Mouse (Mus musculus): ENCODE results near the gene Diras2. TPM values are rescaled to one million over a fixed set of nuclear protein-coding genes. Genes with fewer than 3 reads are reported as not detected.

The Diras2 gene
- polyA plus RNA-seq, 1 experiment from 2014 or later = 0.14 TPM

DNA sequence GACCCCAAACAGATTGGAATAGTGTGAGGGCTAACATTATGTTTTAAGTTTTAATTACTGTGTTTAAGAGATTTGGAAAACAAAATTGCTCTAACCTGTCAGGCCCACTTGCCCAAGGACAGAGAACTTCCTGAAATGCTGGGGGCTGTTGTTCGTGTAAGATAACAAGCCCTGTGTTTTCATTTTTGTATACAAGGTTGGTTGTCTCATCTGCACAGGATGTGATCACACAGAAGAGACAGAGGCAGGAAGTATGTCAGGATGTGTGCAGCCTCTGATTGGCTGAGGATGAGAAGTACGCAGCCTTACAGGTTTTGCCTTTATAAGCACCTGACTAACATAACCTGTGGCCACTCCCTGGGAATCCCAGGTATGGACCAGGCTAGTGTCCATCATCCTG, 43.2 kb upstream of the Diras2 start:
- no peaks in the 10 kb centered on the region for H3K27me3 ChIP-seq (ENCODE audit: insufficient read depth, low read length)
- no peak overlapping the region for H3K4me3 ChIP-seq (ENCODE audit: low read depth, low read length)
- no peak overlapping the region for H3K4me2 ChIP-seq
- 67% methylated on average over 2 of the region's 2 CpGs for WGBS
- H3K9ac ChIP-seq = no peak overlapping the region
- H3K9me3 ChIP-seq (ENCODE audit: low read depth, low read length) = no peaks in the 10 kb centered on the region
- ATAC-seq (ENCODE audit: insufficient read depth) (no peak), DNase-seq (no peak)
- no peak overlapping the region for H3K27ac ChIP-seq (ENCODE audit: low read depth)
- H3K4me1 ChIP-seq (ENCODE audit: insufficient read depth) = peaks cover 11% of the 10 kb centered on the region
- H3K36me3 ChIP-seq (ENCODE audit: insufficient read depth) = no peaks in the 10 kb centered on the region
- no peak for TF ChIP-seq CTCF (IDR thresholded peaks at IDR 0.05; ENCODE audit: low read depth)

DNA sequence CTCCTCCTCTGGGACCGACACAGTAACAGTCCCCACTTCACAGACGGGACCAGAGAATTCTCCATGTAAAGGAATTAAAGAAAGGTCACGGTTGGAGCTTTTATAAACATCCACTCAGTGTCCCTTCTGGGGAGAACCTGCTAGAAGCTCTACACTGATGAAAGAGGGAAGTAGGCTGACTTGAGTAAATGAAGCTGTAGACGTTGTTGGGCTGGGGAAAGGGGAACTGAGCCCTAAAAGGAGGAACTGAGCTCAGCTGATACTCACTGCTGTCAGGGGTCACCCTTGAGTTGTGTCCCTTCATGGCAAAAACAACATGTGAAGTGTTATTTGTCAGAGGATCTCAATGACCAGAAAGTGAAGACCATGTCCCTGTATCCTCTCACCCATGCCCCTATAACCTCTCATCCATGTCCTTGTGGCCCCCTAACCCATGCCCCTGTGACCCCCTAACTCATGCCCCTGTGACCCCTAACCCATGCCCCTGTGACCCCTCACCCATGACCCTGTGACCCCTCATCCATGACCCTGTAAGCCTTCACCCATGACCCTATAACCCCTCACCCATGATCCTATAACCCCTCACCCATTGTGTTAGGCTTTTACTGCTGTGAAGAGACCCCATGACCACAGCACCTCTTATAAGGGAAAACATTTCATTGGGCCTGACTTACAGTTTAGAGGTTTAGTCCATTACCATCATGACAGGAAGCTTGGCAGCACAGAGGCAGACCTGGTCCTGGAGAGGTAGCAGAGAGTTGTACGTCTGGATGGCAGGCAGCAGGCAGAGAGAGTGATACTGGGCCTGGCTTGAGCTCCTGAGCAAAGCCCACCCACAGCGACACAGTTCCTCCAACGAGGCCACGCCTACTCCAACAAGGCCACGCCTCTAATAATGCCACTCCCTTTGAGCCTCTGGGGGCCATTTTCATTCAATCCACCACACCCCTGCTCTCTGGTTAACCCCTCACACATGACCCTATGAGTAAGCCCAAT, 41.7 kb upstream of the Diras2 start:
- no peaks in the 10 kb centered on the region for H3K27me3 ChIP-seq (ENCODE audit: insufficient read depth, low read length)
- H3K4me3 ChIP-seq (ENCODE audit: low read depth, low read length) = no peak overlapping the region
- no peak overlapping the region for H3K4me2 ChIP-seq
- DNase-seq (peak; percentile 21), ATAC-seq (ENCODE audit: insufficient read depth) (no peak)
- WGBS = 67% methylated on average over 9 of the region's 9 CpGs
- H3K36me3 ChIP-seq (ENCODE audit: insufficient read depth) = no peaks in the 10 kb centered on the region
- TF ChIP-seq CTCF (IDR thresholded peaks at IDR 0.05; ENCODE audit: low read depth) = no peak
- no peaks in the 10 kb centered on the region for H3K9me3 ChIP-seq (ENCODE audit: low read depth, low read length)
- no peak overlapping the region for H3K27ac ChIP-seq (ENCODE audit: low read depth)
- peaks cover 9% of the 10 kb centered on the region for H3K4me1 ChIP-seq (ENCODE audit: insufficient read depth)
- H3K9ac ChIP-seq = no peak overlapping the region

DNA sequence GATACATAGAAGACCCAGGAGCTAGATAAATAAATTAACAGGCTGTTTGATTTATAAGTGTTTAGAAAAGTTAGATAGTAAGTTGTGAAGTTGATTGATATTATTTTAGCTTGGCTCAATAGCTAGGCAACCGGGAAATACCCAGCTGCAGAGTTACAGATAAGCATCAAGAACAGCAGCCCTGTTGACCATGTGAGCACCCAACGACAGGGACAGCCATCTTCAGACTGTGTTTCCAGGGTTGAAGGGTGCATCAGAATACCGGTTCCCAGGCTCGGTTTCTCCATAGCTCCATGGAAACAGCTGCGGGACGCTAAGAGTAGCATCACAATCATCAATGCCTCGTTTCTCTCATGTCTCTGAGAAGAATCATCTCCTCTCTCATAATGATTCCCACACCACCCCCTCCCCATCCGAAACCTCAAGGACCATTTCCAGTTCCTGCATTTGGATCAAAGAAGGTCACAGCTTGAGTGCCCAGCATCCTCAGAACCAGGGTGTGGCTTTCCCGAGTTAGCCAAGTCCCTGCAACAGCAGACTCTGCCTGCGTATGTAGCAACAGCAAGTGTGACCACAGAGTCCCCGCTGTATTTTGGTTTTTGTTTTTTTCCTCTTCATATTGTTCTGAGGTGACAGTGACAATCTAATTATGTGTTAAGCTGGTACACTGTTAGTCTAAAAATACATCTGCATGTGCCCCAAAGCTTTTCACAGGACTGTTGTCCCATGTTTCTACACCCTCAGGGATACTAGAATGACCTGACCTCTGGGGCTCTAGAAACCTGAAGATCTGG, 40.7 kb upstream of the Diras2 start:
- ATAC-seq (ENCODE audit: insufficient read depth) (no peak), DNase-seq (no peak)
- Histone ChIP-seq H3K9me3 (ENCODE audit: low read depth, low read length) (no peaks in the 10 kb centered on the region), H3K4me2 (no peak overlapping the region), H3K4me3 (ENCODE audit: low read depth, low read length) (no peak overlapping the region), H3K4me1 (ENCODE audit: insufficient read depth) (no peaks in the 10 kb centered on the region; the same call in none of the 2 replicates), H3K9ac (no peak overlapping the region), H3K27ac (ENCODE audit: low read depth) (no peak overlapping the region), H3K27me3 (ENCODE audit: insufficient read depth, low read length) (no peaks in the 10 kb centered on the region), H3K36me3 (ENCODE audit: insufficient read depth) (no peaks in the 10 kb centered on the region)
- 50% methylated on average over 11 of the region's 11 CpGs for WGBS
- TF ChIP-seq CTCF (IDR thresholded peaks at IDR 0.05; ENCODE audit: low read depth) = no peak

DNA sequence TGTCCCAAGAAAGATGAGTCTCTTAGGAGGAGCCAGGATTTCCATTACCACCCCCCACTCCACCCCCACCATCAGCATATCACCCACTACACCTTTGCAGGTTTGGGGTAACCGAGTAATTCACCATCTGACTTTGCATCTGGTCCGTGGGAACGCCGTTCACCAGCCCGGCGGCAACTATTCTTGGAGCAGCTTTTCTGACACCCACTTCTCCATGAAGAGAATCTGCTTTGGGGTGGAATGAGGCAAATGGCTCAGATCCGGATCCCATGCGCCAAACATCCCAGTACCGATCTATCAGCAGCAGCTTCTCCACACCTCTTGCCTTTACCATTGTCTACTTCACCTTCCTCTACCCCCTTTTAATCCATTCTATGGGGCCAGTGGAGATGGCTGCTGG, 39.2 kb upstream of the Diras2 start:
- peaks cover 2% of the 10 kb centered on the region; the same call in 1 of the 2 replicates for H3K4me1 ChIP-seq (ENCODE audit: insufficient read depth)
- H3K9me3 ChIP-seq (ENCODE audit: low read depth, low read length) = no peaks in the 10 kb centered on the region
- 91% methylated on average over 9 of the region's 9 CpGs for WGBS
- ATAC-seq (ENCODE audit: insufficient read depth) (no peak), DNase-seq (no peak)
- H3K4me2 ChIP-seq = no peak overlapping the region
- H3K27ac ChIP-seq (ENCODE audit: low read depth) = no peak overlapping the region
- no peak overlapping the region for H3K9ac ChIP-seq
- no peaks in the 10 kb centered on the region for H3K36me3 ChIP-seq (ENCODE audit: insufficient read depth)
- H3K4me3 ChIP-seq (ENCODE audit: low read depth, low read length) = no peak overlapping the region
- no peaks in the 10 kb centered on the region for H3K27me3 ChIP-seq (ENCODE audit: insufficient read depth, low read length)
- no peak for TF ChIP-seq CTCF (IDR thresholded peaks at IDR 0.05; ENCODE audit: low read depth)

DNA sequence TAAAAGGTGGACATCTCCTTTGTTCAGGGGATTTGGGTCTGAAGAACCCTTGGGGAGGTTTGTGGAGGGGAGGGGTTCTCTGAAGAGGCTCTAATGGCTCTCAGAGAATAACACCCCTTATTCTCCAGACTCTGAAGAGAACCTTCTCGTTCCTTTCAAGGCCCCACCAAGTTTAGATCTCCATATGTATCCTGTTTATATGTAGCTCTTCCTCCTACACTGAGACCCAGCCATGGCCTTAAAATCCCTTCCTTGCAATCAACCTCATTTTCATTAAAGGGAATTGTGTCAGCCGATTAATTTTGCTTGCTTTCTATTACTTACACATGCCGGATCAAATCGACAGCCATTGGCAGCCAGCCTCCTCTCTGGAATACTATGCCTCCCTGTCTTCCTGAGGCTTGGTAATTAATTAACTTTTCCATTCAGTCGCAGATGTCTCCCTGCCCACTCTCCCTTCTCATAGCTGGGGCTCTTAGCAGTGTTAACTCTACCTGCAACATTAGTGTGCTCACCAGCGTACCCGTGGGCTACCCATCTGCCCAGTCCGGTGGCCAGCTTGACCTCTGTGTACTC, 38.2 kb upstream of the Diras2 start:
- ATAC-seq (ENCODE audit: insufficient read depth) (no peak), DNase-seq (peak; percentile 42)
- Histone ChIP-seq H3K4me2 (no peak overlapping the region), H3K27ac (ENCODE audit: low read depth) (no peak overlapping the region), H3K4me1 (ENCODE audit: insufficient read depth) (peaks cover 2% of the 10 kb centered on the region; the same call in 1 of the 2 replicates), H3K9me3 (ENCODE audit: low read depth, low read length) (no peaks in the 10 kb centered on the region), H3K4me3 (ENCODE audit: low read depth, low read length) (no peak overlapping the region), H3K27me3 (ENCODE audit: insufficient read depth, low read length) (no peaks in the 10 kb centered on the region), H3K9ac (no peak overlapping the region), H3K36me3 (ENCODE audit: insufficient read depth) (no peaks in the 10 kb centered on the region)
- no peak for TF ChIP-seq CTCF (IDR thresholded peaks at IDR 0.05; ENCODE audit: low read depth)
- WGBS = 48% methylated on average over 8 of the region's 8 CpGs

DNA sequence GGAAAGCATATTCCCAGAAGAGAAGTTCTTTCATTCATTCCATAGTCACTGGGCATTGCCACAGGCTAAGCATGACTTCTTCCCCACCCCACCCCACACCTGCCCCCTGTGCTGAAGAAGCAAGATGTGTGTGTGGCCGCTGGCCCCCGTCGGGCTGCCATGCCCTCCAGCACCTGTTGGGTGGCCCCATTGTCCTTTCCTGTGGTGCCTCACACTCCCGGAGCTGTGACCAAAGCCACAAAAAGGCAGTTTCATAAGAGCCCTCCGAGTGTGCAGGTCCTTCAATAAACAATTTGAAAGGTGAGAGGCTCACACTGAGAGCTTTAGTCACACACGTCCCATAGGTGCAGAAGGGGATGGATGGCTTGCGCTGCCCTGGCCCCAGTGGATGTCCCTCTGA, 35.7 kb upstream of the Diras2 start:
- H3K9me3 ChIP-seq (ENCODE audit: low read depth, low read length) = no peaks in the 10 kb centered on the region
- 58% methylated on average over 7 of the region's 7 CpGs for WGBS
- no peak for DNase-seq
- no peak overlapping the region for H3K4me2 ChIP-seq
- no peaks in the 10 kb centered on the region for H3K36me3 ChIP-seq (ENCODE audit: insufficient read depth)
- TF ChIP-seq CTCF (IDR thresholded peaks at IDR 0.05; ENCODE audit: low read depth) = no peak
- peaks cover 2% of the 10 kb centered on the region; the same call in 1 of the 2 replicates for H3K4me1 ChIP-seq (ENCODE audit: insufficient read depth)
- ATAC-seq (ENCODE audit: insufficient read depth) = no peak
- H3K4me3 ChIP-seq (ENCODE audit: low read depth, low read length) = no peak overlapping the region
- H3K27me3 ChIP-seq (ENCODE audit: insufficient read depth, low read length) = no peaks in the 10 kb centered on the region
- H3K27ac ChIP-seq (ENCODE audit: low read depth) = no peak overlapping the region
- no peak overlapping the region for H3K9ac ChIP-seq

Data from lung, embryonic 14.5 days (tissue).